Mouse (Mus musculus) heart, adult 11 months (tissue): ENCODE results near the gene Slc25a35.
"Not testable (repeated sequence)": the region's sequence is repeated elsewhere in the genome, so short reads cannot be mapped to it uniquely, and the experiment has no call there.

Source experiments
- DNase-seq: peaks from one replicate; pipeline ENCODE4 v3.0.0; 2022

Slc25a35 gene

DNA sequence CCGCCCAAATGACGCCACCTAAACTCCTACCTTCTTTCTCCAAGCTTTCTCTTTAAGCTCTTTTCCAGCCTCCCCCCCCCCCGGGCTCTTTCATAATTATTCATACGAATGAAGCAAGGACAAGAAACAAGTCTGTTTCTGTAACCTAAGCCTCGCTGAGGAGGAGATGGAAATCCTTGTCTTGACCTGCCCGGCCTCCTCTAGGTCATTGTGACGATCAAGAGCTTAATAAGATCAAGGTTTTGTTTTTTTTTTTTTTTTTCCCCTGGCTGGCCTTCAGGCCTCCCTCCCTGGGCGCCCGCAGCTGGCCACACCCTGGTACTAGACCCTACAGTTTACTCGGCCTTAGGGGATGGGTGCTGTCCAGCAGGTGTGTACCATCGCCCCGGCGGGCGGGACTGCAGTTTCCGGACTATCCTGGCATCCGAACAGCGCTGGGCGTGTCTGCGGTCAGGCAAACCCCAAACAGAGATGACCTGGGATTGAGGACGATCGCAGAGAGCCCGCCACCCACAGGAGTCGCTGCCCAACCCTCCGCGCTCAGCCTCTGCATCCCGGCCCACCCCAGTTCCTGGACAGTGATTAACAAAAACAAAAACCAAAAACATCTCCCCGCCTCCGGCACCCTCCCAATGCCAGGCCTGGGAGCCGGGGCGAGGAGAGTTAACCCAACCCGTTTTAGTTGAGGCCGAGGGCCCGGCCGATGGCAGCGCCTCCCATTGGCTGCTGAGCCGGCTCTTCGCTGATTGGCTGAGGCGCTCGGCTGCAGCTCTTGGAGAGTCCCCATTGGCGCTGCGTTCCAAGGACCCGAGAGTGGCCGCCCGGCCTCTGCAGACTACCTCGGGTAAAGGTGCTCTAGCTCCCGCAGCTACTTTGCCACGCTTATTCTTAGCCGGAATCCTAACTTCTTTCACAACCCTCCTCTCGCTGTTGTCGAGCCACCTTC is at the start of gene Slc25a35:
TSS of gene Slc25a35 (plus strand) at position 795 of the 946 bp plus-strand sequence.
- peak; percentile 100 for DNase-seq

- no peak for DNase-seq
Measured at GRCm38 (mm10) chr11:68923191-68923590, 44.7 kb upstream of the Slc25a35 start.

DNA sequence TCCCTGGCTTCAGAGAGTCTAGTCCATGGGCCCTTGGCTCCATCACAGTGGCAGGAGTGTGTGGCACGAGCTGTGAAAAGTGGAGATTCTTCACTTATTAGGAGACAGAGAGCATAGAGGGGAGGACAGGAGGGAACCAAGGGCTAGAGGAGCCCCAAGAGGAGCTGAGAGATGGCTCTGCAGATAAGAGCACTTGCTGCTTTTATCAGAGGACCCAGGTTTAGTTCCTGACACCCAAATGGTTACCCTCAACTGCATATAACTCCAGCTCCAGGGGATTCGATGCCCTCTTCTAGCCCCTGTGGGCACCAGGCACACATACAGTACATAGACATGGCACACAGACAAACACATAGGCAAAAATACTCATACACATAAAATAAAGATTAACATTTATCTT is 43.2 kb upstream of the Slc25a35 start:
- no peak for DNase-seq

- no peak for DNase-seq
Measured at GRCm38 (mm10) chr11:68926981-68927380, 41.0 kb upstream of the Slc25a35 start, which contains the start of gene Odf4. Odf4 (minus strand) TSS chr11:68927081.

DNA sequence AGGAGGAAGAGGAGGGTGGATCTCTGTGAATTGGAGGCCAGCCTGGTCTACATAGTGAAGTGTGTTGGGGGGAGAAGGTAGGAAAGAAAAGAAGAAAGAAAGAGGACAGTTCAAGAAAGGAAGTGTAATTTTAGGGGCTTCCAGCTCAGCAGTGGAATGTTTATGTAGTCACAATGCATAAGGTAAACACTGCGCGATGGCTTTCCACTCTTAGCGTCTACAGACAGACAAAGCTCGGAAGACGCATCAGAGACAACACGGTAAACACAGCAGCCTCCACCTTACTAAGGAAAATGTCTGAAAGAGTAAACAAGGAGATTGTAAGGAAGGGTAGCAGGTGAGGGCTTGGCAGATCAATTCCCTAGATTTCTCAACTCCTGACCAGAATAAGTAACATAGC is 38.0 kb upstream of the Slc25a35 start:
- DNase-seq, result no peak

DNA sequence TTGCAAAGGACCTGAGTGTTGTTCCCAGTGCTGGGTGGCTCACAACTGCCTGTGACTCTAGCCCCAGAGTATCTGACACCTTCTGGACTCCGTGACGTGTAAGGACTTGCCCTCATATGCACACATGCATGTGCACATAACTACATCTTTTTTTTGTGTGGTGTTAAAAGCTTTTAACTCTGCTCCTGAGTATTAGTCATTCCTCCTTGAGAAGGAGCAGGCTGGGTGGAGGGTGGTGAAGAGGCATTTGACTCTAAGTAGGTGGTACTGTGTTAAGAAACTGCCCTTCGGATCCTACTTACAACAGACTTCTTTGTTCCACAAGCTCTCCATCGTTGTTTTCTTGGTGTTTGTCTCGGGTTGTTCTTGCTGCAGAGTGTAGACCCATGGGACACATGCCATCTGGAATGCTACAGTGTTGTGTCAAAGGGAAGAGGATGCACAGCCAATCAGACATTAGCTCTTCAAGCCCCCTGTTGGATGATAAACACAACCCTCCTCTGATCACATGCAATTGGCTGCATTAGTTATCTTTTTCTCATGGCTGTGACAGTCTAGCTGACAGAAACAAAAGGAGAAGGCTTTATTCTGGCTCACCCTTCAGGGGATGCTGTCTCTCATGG is 33.9 kb upstream of the Slc25a35 start:
- DNase-seq, result no peak

DNA sequence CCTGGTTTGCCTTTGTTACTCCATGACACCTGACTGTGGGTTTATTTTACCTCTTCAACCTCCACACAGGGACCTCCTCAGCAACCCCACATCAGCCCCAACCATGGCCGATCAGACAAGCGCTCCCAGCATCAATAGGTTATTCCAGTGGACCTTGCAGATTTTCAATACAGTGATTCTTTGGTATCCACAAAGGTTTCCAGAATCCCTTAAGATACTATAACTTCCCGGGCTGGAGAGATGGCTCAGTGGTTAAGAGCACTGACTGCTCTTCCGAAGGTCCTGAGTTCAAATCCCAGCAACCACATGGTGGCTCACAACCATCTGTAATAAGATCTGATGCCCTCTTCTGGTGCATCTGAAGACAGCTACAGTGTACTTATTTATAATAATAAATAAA is 31.0 kb upstream of the Slc25a35 start:
- DNase-seq, result not testable (repeated sequence)

DNA sequence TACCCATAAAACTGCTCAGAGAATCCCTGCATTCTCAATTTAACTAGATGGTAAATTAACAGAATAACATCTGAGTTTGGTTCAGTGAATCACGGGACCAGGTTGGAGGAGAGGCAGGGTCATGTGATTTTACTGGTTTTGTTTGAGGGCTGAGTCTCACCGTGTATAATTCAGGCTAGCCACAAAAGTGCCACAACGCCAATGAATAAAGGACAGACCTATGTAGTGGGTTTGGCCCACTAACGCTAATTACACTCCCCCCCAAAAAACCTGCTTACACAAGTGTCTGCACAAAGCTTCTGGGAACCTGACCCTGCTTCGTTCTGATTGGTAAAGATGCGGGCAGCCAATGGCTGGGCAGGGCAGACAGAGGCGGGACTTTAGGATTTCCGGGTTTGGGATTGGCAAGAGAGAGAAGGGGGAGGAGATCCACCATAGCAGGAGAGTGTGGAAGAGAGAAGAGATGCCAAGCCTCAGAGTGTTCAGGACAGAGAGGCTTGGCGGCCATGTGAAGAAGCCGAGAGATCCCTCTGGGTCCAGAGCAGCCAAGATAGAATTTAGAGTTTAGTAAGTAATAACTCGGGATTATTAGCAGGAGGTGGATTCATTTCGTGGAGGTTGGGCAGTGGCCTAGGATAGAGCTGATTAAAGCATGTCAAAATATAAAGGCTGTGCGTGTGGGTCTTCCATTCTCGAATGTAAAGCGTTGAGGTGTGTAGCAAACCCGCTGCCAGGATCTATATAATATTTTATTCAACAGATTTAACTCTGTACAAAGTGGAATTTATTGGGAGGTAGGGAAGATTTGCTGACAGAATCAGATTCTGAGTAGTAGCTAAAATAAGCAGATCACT is 28.3 kb upstream of the Slc25a35 start:
- peak; percentile 99 for DNase-seq

DNA sequence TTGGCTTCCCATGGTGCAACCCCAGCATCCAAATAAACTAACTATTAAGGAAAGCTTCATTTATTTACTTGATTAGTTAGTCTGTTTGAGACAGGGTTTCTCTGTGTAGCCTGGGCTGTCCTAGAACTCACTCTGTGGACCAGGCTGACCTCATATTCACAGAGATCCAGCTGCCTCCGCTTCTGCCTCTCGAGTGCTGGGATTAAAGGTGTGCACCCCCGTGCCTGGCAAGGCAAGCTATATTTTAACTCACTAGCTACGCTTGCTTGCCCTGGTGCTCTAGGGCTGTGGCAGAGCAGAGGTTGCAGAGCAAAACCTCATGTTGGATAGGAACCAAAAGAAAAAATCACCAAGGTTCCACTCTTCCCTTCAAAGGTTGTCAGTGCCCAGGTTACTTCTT is 27.4 kb upstream of the Slc25a35 start:
- no peak for DNase-seq

GRCm38 (mm10) chr11:68942731-68943130 is 25.2 kb upstream of the Slc25a35 start:
- no peak for DNase-seq

- DNase-seq, result no peak
Measured at GRCm38 (mm10) chr11:68945245-68945644, 22.7 kb upstream of the Slc25a35 start.

GRCm38 (mm10) chr11:68946001-68946400 is 21.9 kb upstream of the Slc25a35 start:
- DNase-seq, result no peak

DNA sequence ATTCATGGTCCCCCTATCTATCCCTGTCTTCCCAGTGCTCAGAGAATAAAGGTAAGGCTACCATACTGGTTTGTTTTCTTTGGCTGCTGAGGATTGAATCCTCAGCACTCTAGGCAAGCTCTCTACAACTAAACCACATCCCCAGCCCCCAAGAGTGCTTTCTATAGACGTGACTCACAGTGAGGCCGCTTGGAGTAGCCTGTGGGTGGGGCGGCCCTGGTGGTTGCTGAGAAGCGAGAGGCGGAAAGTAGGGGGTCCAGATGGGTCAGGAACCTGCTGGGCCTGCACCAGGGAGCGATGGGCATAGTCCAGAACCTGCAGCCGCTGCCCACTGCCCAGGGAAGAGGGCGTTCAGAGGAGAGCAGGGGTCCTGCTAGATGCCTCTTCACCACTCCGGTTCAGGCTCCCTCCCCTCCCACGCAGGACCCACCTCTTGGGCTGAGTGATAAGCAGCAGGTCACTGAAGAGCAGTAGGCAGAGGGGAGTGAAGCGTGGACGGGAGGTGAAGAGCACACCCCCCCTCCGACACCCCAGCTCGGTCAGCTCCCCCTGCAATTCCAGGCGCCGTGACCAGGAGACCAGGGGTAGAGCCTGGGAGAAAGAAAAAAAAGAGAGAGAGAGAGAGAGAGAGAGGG is 21.0 kb upstream of the Slc25a35 start:
- DNase-seq, result no peak

DNA sequence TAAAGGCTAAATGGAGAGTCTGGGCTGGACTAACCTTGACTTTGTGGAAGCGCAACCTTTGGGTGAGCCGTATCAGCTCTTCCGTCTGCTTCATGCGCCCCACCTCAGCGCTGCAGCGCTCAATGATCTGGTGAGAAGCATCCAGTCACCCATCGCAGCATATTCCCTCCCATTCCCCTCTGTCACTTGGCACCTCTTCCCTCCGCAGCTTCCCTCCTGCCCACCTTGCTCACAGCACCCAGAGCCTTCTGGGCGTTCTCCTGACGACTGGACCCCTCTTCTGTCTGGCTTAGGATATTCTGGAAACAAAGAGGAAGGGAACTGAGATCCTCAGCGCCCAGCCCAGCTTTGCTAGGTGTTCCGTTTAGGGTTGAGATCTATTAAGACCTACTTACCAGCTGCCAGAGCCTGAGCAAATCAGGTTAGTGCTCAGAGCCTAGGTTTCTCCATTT is 20.4 kb upstream of the Slc25a35 start:
- no peak for DNase-seq

- DNase-seq, result no peak
Measured at GRCm38 (mm10) chr11:68953903-68954302, 14.0 kb upstream of the Slc25a35 start.

DNA sequence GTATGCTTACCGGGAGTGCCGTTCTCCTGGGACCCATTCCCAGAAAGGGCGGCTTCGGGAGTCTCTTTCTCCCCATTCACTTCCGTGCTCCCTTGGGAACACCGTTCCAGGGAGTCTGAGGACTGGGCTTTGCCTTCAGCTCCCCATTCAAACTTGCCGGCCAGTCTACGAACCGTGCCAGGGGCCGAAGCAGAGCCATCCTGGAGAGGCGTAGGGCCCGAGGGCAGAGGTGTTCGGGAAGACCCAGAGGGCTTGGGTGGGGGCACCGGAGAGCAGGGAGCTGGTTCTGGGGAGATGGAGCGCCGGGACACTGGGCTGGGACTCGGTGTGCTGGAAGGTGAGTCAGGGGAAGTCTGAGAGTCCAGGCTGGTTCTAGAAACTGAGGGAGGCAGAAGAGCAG is 13.5 kb upstream of the Slc25a35 start:
- peak; percentile 93 for DNase-seq

GRCm38 (mm10) chr11:68955473-68955872 is 12.5 kb upstream of the Slc25a35 start:
- DNase-seq, result peak; percentile 87

GRCm38 (mm10) chr11:68956107-68956506 is 11.8 kb upstream of the Slc25a35 start:
- peak; percentile 98 for DNase-seq

- DNase-seq, result peak; percentile 98
Measured at GRCm38 (mm10) chr11:68956697-68957096, 11.2 kb upstream of the Slc25a35 start.

DNA sequence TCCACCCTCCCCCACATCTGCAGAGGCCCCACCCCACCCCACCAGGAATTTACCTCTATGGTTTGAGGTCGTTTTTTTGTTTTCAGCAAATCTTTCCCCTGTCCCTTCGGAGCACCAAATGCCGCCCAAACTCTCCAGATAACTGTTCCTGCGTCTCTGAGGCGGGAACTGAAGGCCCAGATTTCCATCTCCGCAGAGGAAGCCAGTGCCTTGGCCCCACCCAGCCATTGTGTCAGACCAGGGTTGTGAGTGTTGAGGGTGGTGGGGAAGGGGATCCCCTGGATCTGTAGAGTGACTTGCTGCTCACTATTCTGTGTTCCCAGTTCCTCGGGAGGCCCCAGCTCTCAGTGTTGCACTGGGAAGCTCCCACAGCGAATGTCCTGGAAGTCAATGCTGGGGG is 10.6 kb upstream of the Slc25a35 start, which contains the start of gene Arhgef15:
TSS of gene Arhgef15 (minus strand) at position 173 of the 400 bp plus-strand sequence.
- peak; percentile 96 for DNase-seq

GRCm38 (mm10) chr11:68957971-68958370 is 10.0 kb upstream of the Slc25a35 start:
- no peak for DNase-seq

DNA sequence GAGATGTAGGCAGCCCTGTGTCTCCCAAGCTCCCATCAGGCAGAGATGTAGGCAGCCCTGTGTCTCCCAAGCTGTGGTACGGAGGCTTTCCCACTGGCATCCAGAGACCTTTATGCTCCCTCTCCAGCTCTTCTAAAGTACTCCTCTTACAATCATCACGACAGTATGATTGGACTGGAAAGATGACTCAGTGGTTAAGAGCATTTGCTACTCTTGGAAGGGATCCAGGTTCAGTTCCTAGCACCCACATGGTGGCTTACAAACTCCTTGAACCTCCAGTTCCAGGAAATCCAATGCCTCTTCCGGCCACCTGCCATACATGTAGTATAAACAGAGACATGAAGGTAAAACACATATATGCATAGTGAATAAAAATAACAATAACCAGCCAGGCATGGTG is 6.3 kb upstream of the Slc25a35 start:
- no peak for DNase-seq
